Mouse (Mus musculus): ENCODE results near the gene Apoc4. TPM values are rescaled to one million over a fixed set of nuclear protein-coding genes. Genes with fewer than 3 reads are reported as not detected.
"Not testable (repeated sequence)": the region's sequence is repeated elsewhere in the genome, so short reads cannot be mapped to it uniquely, and the experiment has no call there.

Apoc4 gene
- polyA plus RNA-seq, 2 experiments from 2014 or later: 0.44 TPM; not detected in 1

DNA sequence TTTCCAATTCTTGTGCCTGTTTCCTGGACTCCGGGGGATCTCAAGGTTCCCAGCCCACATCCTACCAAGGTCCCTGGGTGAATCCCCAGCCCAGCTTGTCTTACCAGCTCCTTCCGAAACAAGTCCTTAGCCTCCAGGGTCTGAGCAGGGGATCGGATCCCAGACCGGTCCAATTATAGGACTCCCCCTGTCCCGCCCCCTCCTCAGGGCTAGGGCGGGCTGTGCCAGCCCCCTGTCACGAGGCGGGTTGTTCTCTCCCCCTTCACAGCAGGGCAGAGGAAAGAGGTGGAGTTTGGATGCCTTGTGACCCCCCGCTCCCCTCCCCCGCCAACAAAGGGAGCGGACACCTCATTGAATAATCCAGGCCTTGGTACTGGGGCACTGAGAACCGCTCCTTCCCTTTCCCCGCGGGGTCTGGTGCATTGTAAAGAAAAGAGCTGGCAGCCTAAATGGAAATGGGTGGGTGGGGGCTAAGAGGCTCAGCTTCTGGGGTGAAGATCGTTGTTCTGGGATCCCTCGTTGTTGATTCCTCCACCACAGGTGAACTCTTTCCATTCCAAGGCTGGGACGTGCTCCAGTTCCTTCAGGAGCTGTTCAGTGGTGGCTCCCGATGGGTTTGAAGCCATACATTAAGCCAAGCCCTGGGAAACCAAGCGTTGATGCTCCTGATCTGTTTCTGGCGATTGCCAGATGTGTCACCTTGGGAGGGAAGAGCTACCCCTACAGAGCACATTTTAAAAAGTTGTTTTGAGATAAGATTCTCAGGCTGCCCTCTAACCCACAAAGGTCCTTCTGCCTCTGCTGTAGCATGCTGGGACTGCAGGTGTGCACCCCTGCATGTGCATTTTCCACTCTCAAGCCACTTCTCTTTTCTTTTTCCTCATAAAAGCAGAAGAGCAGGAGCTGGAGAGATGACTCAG, 17.9 kb upstream of the Apoc4 start, which contains the start of gene Apoe:
Gene Apoe, minus strand, starts transcription at position 282 of the 920 bp plus-strand sequence.
- ATAC-seq: no peak

DNA sequence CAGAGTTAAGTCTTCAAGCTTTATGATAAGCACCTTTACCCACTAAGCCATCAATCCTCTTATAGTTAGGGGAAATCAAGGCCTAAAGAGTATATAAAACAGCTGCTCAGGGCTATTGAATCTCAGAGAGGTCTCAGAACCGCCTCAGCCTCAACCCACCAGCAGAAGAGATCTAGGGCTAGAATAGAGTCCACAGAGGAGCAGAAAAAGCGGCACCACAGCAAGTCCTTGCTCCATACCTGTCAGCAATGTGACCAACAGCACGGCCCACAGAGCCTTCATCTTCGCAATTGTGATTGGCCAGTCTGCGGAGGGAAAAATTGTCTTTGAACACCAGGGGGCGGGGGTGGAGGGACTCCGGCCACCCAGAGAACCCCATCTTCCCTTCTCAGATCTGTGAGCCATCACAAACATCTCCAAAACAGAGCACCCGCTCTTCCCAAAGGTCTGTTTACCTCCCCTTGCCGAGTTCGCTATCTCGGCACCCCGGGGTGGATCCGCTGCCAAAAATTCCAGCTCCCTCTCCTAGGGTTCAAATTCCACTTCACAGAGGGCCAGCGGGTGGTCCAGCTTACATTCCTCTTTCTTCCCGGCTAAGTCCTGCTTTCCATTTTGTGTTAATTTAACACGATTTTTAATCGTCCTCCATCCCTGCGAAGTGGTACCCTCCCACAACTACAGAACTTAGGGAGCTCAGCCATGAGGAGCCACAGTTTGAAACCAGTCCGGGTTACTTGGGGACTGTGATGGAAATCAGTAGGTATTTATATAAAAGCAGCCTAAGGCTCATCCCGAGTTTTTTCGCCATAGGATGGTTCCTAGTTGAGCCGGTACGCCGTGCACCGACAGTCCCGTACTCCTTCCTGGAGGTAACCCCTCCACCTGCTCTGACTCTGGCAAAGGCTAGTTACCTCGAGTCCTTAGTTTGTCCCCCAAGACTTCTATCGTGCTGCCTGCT, 16.9 kb upstream of the Apoc4 start:
- no peak for ATAC-seq

DNA sequence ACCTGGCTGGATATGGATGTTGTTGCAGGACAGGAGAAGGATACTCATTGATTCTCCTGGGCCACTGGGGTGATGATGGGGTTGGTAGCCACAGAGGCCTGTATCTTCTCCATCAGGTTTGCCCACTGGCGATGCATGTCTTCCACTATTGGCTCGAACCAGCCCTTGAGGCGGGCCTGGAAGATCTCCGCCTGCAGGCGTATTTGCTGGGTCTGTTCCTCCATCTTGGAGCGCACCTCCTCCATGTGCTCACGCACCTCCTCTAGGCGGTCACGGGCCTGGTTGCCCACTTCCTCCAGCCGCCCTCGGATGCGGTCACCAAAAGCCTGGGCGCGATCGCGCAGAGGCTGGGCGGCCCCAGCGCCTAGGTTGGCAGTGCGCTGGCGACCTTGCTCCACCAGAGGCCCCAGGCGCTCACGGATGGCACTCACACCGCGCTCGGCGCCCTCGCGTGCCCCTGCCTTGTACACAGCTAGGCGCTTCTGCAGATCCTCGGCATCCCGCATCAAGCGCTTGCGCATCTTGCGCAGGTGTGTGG, 15.1 kb upstream of the Apoc4 start:
- no peak for ATAC-seq

DNA sequence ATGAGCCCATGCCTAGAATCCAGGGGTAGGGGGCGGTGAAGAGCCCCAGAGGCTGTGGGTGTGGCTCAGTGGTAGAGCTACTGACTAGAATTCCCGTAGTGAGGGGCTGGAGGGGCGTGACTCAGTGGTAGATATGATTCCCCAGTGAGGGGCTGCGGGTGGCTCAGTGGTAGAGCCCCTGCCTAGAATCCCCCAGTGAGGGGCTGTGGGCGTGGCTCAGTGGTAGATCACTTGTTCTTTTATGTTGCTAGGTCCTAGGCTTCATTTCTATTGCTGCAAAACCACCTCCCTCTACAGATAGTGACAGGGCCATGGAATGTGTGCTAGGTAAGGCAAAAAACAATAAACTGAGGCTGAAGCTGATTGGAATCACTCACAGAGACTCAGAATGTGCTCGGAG, 14.6 kb upstream of the Apoc4 start:
- no peak for ATAC-seq

DNA sequence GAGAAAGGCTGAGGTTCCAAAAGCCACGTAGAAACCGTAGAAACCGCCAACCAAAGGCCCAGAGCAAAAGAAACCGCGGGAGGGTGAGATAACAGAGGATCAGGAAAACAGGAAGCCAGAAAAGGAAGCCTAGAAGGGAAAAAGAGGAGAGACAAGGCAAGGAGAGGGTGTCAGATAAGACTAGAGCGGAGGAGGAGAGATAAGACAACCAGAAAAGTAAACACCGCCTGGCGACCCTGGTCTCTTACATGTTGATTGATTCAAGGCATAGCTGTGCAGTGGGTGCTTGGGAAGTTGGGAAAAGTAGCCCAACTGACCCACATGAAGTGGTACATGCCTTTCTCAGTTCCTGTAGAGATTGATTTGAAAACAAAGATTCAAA, 13.9 kb upstream of the Apoc4 start:
- ATAC-seq: no peak

DNA sequence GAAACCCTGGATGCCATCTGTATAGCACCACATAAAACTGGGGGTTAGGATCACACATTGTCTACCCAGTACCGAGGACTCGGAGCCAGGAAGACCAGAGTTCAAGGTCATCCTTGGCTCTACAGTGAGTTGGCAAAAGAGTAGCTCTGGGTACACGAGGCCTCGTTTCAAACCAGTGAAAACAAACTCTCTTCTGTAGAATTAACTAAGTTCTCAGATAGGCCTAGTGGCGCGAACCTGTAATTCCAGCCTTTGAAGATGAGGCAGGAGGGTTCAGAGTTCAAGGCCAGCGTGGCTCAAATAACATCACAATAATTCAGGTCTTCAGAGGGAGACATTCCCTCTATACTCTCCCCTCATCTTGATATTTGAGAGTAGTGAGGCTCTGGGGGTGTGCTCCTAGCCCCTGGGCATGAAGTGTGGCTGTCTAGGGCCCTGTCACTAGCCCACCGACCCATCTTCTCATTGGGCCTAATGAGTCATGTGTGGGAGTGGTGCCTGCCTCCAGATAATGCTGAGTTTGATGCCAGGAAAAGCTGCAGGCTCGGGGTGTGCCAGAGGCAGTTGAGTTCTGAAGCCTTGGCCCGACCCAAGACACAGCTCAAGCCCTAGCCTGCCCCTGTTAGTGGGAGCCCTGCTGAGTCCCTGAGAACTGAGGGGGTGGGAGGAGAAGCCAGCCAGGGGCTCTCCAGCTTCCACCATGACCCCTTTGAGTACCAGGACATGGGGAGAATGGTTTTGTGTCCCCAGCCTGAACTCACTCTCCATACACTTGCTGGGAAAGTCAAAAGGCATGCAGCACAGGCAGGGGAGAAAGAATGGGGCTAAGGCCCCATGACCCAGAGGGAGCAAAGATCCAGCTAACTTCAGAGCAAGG, 13.3 kb upstream of the Apoc4 start:
- ATAC-seq: no peak

DNA sequence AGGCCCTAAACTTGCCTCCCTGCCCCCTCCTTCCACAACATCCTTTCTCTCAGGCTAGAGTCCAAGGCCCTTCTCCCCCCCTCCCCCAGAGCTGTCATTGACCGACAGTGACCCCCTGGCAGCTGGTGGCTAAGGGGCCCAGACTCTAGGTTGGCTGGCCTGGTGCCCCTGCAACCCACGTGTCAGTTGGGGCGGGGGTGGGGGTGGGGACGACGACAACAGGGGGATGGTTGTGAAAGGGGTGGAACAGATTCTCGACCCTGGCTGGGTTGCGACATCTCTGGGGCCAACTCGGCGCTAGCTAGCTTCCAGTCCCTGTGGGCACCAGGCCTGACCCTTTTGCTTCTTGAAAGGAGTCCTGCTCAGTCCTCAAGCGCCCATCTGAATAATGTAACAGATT, 12.1 kb upstream of the Apoc4 start:
- ATAC-seq: no peak

DNA sequence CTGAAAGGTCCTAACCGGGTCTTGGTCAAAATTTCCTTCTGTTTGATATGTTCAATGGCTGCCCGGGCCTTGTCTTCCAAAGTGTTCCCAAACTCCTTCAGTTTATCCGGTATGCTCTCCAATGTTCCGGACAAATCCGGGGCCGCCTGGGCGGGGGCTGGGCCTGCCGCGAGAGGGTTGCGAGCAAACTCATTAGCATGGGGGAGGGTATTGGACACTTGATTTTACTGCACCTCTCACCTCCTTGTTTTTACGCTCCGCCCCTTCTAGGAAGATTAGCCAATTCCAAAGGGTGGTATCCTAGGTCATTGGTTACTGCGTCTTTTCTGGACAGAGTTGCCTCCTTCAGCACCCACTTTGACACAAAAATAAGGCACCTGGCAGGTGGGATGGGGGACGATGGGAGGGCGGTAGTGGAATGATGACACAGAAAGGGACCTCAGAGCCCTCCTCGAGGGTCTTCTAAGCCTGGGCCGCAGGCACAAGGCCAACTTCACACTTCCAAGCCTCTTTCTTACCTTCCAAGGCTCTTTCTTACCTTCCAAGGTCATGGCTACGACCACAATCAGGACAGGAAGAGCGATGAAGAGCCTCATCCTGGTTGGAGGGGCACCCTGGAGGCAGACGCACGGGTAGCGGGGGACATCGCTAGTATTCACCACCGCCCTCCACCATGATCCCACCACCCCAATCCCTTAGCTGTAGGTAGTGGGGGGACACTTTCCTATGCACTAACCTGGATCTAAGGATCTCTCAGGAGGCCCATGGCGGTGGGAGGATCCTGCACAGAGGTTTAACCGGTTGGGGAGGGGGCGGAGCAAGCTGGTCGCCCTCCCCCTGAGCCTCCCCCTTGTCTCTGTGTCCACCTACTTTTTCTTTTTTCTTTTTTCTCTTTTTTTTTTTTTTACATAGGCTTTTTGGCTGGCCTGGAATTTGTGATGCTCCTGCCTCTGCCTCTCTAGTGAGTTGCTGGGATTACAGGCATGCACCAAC, 10.9 kb upstream of the Apoc4 start, which contains the start of gene Apoc1:
Gene Apoc1, minus strand, starts transcription at position 788 of the 993 bp plus-strand sequence.
- no peak for ATAC-seq

DNA sequence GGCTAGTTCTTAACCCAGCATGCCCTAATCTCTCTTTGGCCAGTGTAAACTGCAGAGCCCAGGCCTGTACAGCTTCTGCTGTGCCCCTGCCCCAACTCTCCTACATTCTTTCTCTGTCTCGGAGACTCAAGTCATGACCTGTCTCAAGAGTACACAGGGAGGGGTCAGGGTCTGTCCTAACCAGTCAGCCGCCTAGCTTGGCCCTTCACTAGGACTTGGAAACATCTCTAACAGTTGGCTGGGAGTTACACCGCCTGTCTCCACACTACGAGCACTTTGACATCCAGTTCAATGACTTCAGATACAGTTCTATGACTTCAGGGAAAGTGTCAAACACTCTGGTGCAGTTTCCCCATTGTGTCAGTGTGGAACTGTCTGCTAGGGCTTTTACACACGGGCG, 10.2 kb upstream of the Apoc4 start:
- no peak for ATAC-seq

DNA sequence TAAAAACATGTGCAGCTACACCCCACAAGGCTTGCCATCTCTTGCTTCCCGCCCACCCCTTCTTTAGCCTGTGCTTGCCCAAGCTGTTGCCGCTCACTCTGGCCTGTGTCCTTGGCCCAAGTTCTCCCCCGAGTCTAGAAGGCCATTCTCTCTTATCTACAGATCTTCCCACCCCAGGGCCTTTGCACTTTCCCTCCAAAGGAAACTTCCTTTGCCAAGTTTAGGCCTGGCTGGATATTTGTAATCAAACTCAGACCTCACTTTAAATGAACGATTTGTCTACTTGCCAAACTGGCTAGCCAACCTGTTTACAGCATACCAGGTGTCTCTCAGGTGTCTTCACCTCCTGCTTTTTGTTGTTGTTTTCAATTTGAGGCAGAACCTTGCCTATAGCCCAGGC, 9.6 kb upstream of the Apoc4 start:
- no peak for ATAC-seq

DNA sequence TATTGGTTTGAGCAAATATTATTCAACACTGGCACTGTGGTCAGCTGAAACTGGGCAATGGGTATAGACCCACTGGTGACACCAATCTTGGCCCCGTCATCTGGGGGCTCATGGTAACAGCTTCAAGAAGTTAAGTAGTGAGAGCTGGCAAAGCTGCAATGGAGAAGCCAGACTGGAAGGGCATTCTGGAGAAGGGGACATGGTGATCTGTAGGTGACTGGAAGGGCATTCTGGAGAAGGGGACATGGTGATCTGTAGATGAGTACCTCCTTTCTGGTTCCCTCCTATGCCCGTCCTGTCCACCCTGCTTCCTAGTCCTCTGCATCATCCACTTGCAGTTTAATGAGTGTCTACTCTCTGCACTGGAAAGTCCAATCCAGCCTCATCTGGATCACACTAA, 7.3 kb upstream of the Apoc4 start:
- no peak for ATAC-seq

DNA sequence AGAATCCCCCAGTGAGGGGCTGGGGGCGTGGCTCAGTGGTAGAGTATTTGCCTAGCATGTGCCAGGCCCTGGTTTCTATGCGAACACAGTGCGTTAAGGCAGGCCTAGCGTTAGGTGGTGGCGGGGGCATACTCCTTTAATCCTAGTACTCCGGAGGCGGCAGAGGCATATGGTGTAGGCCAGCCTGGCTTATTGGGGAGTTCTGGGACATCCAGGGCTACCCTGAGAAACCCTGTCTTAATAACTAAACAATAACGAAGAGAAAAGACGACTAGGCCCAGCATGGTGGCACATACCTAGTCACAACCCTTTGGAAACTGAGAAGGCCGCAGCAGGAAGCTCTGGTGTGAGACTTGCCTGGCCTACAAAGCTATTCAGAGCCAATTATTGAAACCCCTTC, 6.8 kb upstream of the Apoc4 start:
- no peak for ATAC-seq

DNA sequence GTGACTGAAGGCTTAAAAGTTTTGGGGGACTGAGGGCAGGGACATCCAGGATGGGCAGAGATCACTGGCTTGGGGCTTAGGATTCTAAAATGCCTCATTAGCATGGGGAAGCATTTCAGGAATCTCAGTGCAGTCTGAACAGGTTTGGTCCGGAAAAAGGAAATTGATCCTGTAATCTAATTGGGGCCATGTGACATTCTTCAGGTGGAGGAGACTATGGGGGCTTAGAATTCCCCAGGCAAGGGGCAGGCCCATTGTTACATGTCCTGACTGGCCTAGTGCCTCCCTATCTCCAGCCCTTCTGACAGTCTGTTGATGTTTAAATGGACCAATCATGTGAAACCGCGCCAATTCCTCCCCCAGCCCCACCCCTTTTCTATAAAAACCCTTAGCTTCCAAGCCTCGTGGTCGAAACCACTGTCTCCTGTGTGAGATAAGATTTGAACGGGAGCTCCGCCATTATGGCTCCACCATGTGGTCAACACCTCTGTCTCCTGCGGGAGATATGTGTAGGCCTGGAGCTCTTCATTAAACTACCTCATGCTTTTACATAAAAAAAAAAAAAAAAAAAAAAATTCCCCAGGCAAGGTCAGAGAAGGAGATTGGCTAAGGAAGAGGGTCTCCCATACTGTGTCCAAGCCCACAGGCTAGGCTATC, 5.8 kb upstream of the Apoc4 start:
- ATAC-seq: not testable (repeated sequence)

DNA sequence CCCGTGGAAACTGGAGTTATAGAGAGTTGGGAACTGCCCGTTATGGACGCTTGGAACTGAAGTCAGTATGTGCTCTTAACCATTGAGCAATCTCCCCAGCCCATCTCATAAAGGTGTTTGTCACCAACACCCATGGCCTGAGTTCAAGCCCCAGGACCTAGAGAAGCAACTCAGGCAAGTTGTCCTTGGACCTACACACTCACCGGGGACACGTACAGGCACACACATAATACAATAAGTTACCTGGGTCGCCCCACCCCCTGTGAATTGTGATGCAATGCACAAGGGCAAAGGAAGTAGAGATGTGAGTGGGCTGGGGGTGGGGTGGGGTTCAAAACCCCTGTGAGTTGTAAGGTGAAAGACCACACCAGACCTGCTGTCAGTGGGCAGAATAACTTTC, 5.2 kb upstream of the Apoc4 start:
- ATAC-seq: no peak

DNA sequence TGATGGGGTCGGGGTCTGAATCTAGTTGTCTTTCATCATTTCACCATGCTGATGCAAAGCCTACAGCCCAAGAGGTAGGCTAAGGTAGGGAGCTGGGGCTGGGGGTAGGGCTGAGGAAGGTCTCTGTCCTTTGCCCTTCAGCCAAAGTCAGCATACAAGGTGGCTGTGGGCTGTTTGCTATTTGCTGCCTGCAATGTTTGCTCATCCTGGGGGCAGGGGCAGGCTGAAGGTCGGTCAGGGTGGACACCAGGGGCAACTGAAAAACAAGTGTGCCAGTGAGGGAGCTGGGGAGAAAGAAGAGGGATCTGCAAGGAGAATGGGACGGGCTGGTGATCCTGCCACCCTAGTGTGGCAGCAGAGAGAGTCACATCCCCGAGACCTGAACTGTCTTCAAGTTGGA, 4.1 kb upstream of the Apoc4 start:
- ATAC-seq: no peak

DNA sequence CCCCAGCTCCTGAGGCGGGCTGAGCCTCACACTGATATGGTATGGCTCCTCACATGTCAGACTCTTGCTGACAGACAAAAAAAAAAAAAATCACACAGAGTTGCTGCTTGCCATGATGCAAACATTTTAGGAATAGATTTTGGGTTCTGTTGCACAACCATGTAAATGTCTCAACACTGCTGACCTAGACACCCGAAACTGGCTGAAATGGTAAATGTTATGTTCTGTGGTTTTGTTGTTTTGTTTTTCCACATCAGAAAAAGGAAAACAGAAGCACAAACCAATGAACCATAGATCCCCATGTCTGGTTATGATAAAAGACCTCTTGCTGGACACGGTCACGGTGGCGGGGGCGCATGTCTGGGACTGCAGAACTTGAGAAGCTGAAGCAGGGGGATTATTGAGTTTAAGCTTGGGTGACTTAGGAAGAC, 2.5 kb upstream of the Apoc4 start:
- ATAC-seq: no peak

DNA sequence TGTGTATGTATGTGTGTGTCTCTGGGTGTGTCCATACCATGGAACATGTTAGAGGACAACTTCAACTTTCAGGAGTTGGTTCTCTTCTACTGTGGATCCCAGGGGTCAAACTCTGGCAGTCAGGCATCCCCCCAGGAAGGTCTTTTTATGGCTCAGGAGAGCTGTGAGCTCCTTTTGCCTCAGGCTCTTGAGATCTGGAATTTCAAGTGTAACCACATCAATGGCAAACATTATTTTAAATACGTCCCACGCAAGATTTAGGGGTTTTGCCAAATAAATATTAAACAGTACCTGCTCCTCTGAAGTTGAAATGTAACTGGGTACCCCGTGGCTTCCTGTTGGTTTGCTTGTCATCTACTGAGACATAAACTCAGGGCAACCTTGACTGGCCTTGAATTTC, 1.7 kb upstream of the Apoc4 start:
- ATAC-seq: no peak

DNA sequence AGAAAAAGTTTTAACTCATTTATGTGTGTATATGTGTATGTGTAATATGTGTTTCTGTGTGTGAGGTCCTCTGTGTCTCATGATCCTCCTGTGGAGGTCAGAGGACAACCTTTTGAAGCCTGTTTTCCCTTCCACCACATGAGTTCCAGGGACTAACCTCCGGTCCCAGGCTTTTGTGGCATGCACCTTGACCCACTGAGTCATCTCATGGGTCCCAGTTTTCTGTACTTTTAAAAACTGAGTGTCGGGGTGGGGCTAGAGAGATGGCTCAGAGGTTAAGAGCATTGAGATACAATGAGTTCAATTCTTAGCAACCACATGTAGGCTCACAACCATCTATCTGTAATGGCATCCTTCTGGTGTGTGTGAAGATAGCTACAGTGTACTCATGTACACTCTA, 577 bp downstream of the Apoc4 start:
- no peak for ATAC-seq

DNA sequence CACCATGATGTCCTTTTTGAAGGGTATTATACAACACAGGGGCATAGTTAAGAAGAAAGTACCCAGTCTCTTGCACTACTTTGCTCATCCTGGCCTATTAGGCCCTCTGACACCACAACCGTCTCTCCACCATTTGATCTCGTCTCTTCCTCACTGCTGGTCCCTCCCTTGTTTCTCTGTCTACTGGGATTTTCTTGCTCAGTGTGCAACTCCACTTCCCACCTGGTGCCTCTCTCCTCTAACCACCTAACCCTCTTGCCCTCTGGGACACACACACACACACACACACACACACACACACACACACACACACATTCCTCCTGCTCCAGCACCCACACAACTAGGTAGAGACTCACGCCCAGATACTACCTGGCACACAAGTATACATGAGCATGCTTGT, 2.4 kb downstream of the Apoc4 start:
- ATAC-seq: no peak

DNA sequence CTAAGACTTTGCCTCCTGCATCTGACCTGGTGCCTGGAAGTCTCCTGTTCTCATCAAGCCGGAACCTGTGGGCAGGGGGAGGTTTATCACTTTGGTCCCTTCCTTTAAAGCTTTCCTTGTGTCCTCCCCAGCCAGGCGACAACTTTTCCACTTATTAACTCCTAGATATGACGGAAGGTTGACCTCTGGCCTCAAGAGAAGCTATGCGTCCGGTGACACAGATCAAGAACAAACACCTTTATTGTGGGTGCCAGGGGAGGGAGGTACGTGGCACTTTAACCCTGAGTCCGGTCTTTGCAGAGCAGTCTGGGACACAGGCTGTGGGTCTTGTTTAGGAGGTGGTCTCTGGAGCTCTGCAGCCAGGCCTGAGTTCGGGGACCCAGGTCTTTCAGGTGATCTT, 3.4 kb downstream of the Apoc4 start, which contains the start of gene Apoc2:
Gene Apoc2, minus strand, starts transcription at position 70 of the 400 bp plus-strand sequence.
- ATAC-seq: no peak

Data from activated CD4-positive, CD25-positive, alpha-beta regulatory T cell, adult 4 months (primary cell).